In genomic region chr3:97159986-97160385, GRCm38 (mm10) we compare ENCODE assay signal across 9 mouse cellular contexts. TPM values are rescaled to one million over a fixed set of nuclear protein-coding genes. Genes with fewer than 3 reads are reported as not detected.
A peak's percentile ranks its signal among the peaks of the same experiment; 100 is the strongest.
DNase-seq lines count a peak whose midpoint lies in the region; ATAC-seq lines count a peak whose summit lies in the region.
"Had no signal": no experiment of that assay in that cellular context is flagged by ENCODE, and none has a peak within 500 bp of the region (broad histone marks: within the 10 kb centered on the region; RNA-seq: fewer than 3 reads in every experiment).

No protein-coding gene starts in this region.

- H3K27me3 ChIP-seq in forebrain, embryonic 10.5 days (ENCODE audit: poor library complexity, severe bottlenecking), result no peaks in the 10 kb centered on the region
- no peaks in the 10 kb centered on the region for H3K27me3 ChIP-seq in forebrain, embryonic 16.5 days (replicated peaks; ENCODE audit: control insufficient read depth, insufficient read depth, low read length)
- H3K27me3 ChIP-seq in lung, embryonic 15.5 days, result no peaks in the 10 kb centered on the region
- H3K27me3 ChIP-seq in intestine, embryonic 16.5 days (replicated peaks; ENCODE audit: control insufficient read depth, insufficient read depth, low read length), result no peaks in the 10 kb centered on the region
- H3K27me3 ChIP-seq in neural tube, embryonic 13.5 days, result no peaks in the 10 kb centered on the region

- H3K27ac ChIP-seq in forebrain, embryonic 10.5 days, result no peak overlapping the region
- H3K27ac ChIP-seq in forebrain, embryonic 16.5 days (ENCODE audit: low read length), result no peak overlapping the region
- H3K27ac ChIP-seq in lung, embryonic 15.5 days, result no peak overlapping the region
- H3K27ac ChIP-seq in intestine, embryonic 16.5 days (ENCODE audit: low read length), result no peak overlapping the region
- H3K27ac ChIP-seq in neural tube, embryonic 13.5 days (replicated peaks), result no peak overlapping the region

- H3K9ac ChIP-seq in forebrain, embryonic 16.5 days (replicated peaks; ENCODE audit: low read depth, low read length), result no peak overlapping the region
- no peak overlapping the region; the same call in 1 of the 2 replicates for H3K9ac ChIP-seq in lung, embryonic 15.5 days
- no peak overlapping the region for H3K9ac ChIP-seq in intestine, embryonic 16.5 days (ENCODE audit: low read depth, low read length)
- H3K9ac ChIP-seq in neural tube, embryonic 13.5 days, result no peak overlapping the region

- no peaks in the 10 kb centered on the region for H3K9me3 ChIP-seq in forebrain, embryonic 10.5 days
- H3K9me3 ChIP-seq in forebrain, embryonic 16.5 days (ENCODE audit: control insufficient read depth, low read length), result no peaks in the 10 kb centered on the region
- H3K9me3 ChIP-seq in lung, embryonic 15.5 days, result no peaks in the 10 kb centered on the region
- no peaks in the 10 kb centered on the region for H3K9me3 ChIP-seq in intestine, embryonic 16.5 days (ENCODE audit: control insufficient read depth, low read length)
- H3K9me3 ChIP-seq in neural tube, embryonic 13.5 days, result no peaks in the 10 kb centered on the region

- WGBS in forebrain, embryonic 10.5 days, result 81% methylated on average over 2 of the region's 2 CpGs
- WGBS in forebrain, embryonic 16.5 days, result 71% methylated on average over 2 of the region's 2 CpGs
- 74% methylated on average over 2 of the region's 2 CpGs for WGBS in lung, embryonic 15.5 days
- 76% methylated on average over 2 of the region's 2 CpGs for WGBS in intestine, embryonic 16.5 days
- WGBS in neural tube, embryonic 13.5 days, result 93% methylated on average over 2 of the region's 2 CpGs

- peaks cover 8% of the 10 kb centered on the region for H3K36me3 ChIP-seq in forebrain, embryonic 10.5 days (replicated peaks)
- no peaks in the 10 kb centered on the region for H3K36me3 ChIP-seq in forebrain, embryonic 16.5 days (ENCODE audit: control insufficient read depth, insufficient read depth)
- H3K36me3 ChIP-seq in lung, embryonic 15.5 days, result no peaks in the 10 kb centered on the region
- no peaks in the 10 kb centered on the region for H3K36me3 ChIP-seq in intestine, embryonic 16.5 days (ENCODE audit: control insufficient read depth, insufficient read depth, low read length)
- no peaks in the 10 kb centered on the region for H3K36me3 ChIP-seq in neural tube, embryonic 13.5 days

- peaks cover 27% of the 10 kb centered on the region for H3K4me1 ChIP-seq in forebrain, embryonic 10.5 days
- H3K4me1 ChIP-seq in forebrain, embryonic 16.5 days (replicated peaks; ENCODE audit: control insufficient read depth, insufficient read depth, low read length), result peaks cover 12% of the 10 kb centered on the region
- peaks cover 19% of the 10 kb centered on the region for H3K4me1 ChIP-seq in lung, embryonic 15.5 days
- H3K4me1 ChIP-seq in intestine, embryonic 16.5 days (ENCODE audit: control insufficient read depth, insufficient read depth, low read length), result peaks cover 8% of the 10 kb centered on the region; the same call in 1 of the 2 replicates
- H3K4me1 ChIP-seq in neural tube, embryonic 13.5 days (replicated peaks), result peaks cover 13% of the 10 kb centered on the region

- DNase-seq in forebrain, embryonic 10.5 days (ENCODE audit: extremely low spot score, low spot score), result no peak
- no peak for DNase-seq in lung, postnatal 4 days
- DNase-seq in layer of hippocampus, postnatal 14 days (ENCODE audit: low spot score in 2 of 2), result no peak
- DNase-seq in frontal cortex, postnatal 25 days (ENCODE audit: low spot score in 2 of 2), result no peak
- DNase-seq: cerebellum, adult 18-20 months had no signal

- no peak for ATAC-seq in forebrain, embryonic 16.5 days
- ATAC-seq in lung, embryonic 15.5 days (ENCODE audit: borderline replicate concordance, extremely low read depth, low FRiP score, low TSS enrichment), result no peak
- no peak for ATAC-seq in intestine, embryonic 16.5 days
- no peak for ATAC-seq in neural tube, embryonic 13.5 days (ENCODE audit: low read depth)

- no peak overlapping the region; the same call in 1 of the 2 replicates for H3K4me2 ChIP-seq in forebrain, embryonic 16.5 days (ENCODE audit: low read length)
- H3K4me2 ChIP-seq in lung, embryonic 15.5 days, result peak overlapping the region; percentile 81
- peak overlapping the region; percentile 77 for H3K4me2 ChIP-seq in intestine, embryonic 16.5 days (ENCODE audit: low read depth, low read length)
- H3K4me2 ChIP-seq in neural tube, embryonic 13.5 days, result peak overlapping the region; percentile 81

- H3K4me3 ChIP-seq in forebrain, embryonic 10.5 days, result peak overlapping the region; percentile 72
- no peak overlapping the region for H3K4me3 ChIP-seq in forebrain, embryonic 16.5 days (replicated peaks; ENCODE audit: low read length)
- peak overlapping the region; percentile 73 for H3K4me3 ChIP-seq in lung, embryonic 15.5 days
- H3K4me3 ChIP-seq in intestine, embryonic 16.5 days (ENCODE audit: low read length), result no peak overlapping the region
- peak overlapping the region; percentile 64; the same call in 1 of the 2 replicates for H3K4me3 ChIP-seq in neural tube, embryonic 13.5 days

RNA-seq across cellular contexts. Expression of gene Acp6, which starts 1.4 kb away (rescaled TPM):
- polyA plus RNA-seq in forebrain, embryonic 10.5 days (2016; fragmentation: Nextera tagmentation; extraction: Ambion mirVana), result 35.9 and 39.0 TPM in 2 replicates
- 29.4 TPM in 2 replicates for polyA plus RNA-seq in forebrain, embryonic 16.5 days (2015; fragmentation: Nextera tagmentation; extraction: Ambion mirVana)
- 48.7 and 52.0 TPM in 2 replicates for polyA plus RNA-seq in lung, embryonic 15.5 days (2015; fragmentation: Nextera tagmentation; extraction: Ambion mirVana)
- polyA plus RNA-seq in intestine, embryonic 16.5 days (2015; fragmentation: Nextera tagmentation; extraction: Ambion mirVana), result 56.4 and 60.3 TPM in 2 replicates
- 16.3 and 21.1 TPM in 2 replicates for polyA plus RNA-seq in neural tube, embryonic 13.5 days (2015; fragmentation: Nextera tagmentation; extraction: Ambion mirVana)
- 10 to 100 TPM; 20.7 to 22.1 TPM for total RNA-seq in layer of hippocampus, postnatal 14 days (2021)

Comparison
In these comparisons a context has a peak if more than half of its experiments do, and no peak if none do; other contexts are left out.
1. H3K4me3 ChIP-seq: peak in forebrain, embryonic 10.5 days (single experiment), lung, embryonic 15.5 days (single experiment) and neural tube, embryonic 13.5 days (single experiment); none in forebrain, embryonic 16.5 days (single experiment) and intestine, embryonic 16.5 days (single experiment).